Mouse (Mus musculus) ZHBTc4 (cell line): ENCODE results near the gene Iqcn.

Source experiments
- DNase-seq: peaks from one replicate; pipeline ENCODE4 v3.0.0-alpha.2; 2011; ENCODE audit warnings: low read depth, low spot score

Gene Iqcn

GRCm38 (mm10) chr8:70703287-70703686, at the start of gene Iqcn:
Gene Iqcn (plus strand): TSS chr8:70703457.
- no peak for DNase-seq

- no peak for DNase-seq
These were observed 49.1 kb upstream of the Iqcn start for GRCm38 (mm10) chr8:70654121-70654520.

- DNase-seq = no peak
These were observed 47.8 kb upstream of the Iqcn start for GRCm38 (mm10) chr8:70655469-70655868.

GRCm38 (mm10) chr8:70656193-70656790, 47.0 kb upstream of the Iqcn start:
- no peak for DNase-seq

GRCm38 (mm10) chr8:70657214-70657613, 46.0 kb upstream of the Iqcn start:
- DNase-seq = no peak

GRCm38 (mm10) chr8:70657739-70658138, 45.5 kb upstream of the Iqcn start:
- no peak for DNase-seq

- DNase-seq = no peak
These were observed 44.2 kb upstream of the Iqcn start for GRCm38 (mm10) chr8:70658897-70659603.

GRCm38 (mm10) chr8:70659604-70660272, 43.5 kb upstream of the Iqcn start:
- peak; percentile 97 for DNase-seq

GRCm38 (mm10) chr8:70660273-70660725, 43.0 kb upstream of the Iqcn start, which contains the start of gene Pgpep1:
Gene Pgpep1 (minus strand): TSS chr8:70660388.
- peak; percentile 95 for DNase-seq

GRCm38 (mm10) chr8:70663691-70664090, 39.6 kb upstream of the Iqcn start:
- DNase-seq = no peak

- DNase-seq = no peak
These were observed 38.6 kb upstream of the Iqcn start for GRCm38 (mm10) chr8:70664631-70665030.

GRCm38 (mm10) chr8:70665599-70665998, 37.7 kb upstream of the Iqcn start:
- no peak for DNase-seq

- peak; percentile 56 for DNase-seq
These were observed 36.2 kb upstream of the Iqcn start for GRCm38 (mm10) chr8:70667071-70667470.

GRCm38 (mm10) chr8:70671615-70672324, 31.5 kb upstream of the Iqcn start:
- DNase-seq = peak; percentile 75

- DNase-seq = no peak
These were observed 30.8 kb upstream of the Iqcn start for GRCm38 (mm10) chr8:70672325-70673078.

- DNase-seq = peak; percentile 100
These were observed 30.0 kb upstream of the Iqcn start, which contains the start of gene Lsm4 for GRCm38 (mm10) chr8:70673079-70673856. Gene Lsm4 (plus strand): TSS chr8:70673248.

- DNase-seq = no peak
These were observed 29.1 kb upstream of the Iqcn start for GRCm38 (mm10) chr8:70674109-70674508.

- DNase-seq = peak; percentile 47
These were observed 28.5 kb upstream of the Iqcn start for GRCm38 (mm10) chr8:70674716-70675115.

GRCm38 (mm10) chr8:70675336-70675735, 27.9 kb upstream of the Iqcn start:
- no peak for DNase-seq

- DNase-seq = no peak
These were observed 25.7 kb upstream of the Iqcn start for GRCm38 (mm10) chr8:70677451-70678080.
